Mouse (Mus musculus) kidney, embryonic 16.5 days (tissue): ENCODE measurements around the gene Prune1. TPM values are rescaled to one million over a fixed set of nuclear protein-coding genes. Genes with fewer than 3 reads are reported as not detected.

Experiments
- ATAC-seq: fragments of 200-750 bp; cut with Nextera tagmentation; 2 replicates; pipeline ENCODE4 v1.8.0; 2017; ENCODE audit warnings: moderate TSS enrichment; ENCODE audit not compliant: low FRiP score, low TSS enrichment
- H3K27ac ChIP-seq: fragments of 300-500 bp; sonication (generic); 2 replicates; pipeline ENCODE4 v1.5.1; 2014; ENCODE audit warnings: low read length
- H3K27me3 ChIP-seq: fragments of 300-500 bp; sonication (generic); 2 replicates; pipeline ENCODE4 v1.6.1; 2014; ENCODE audit warnings: low read length, control low read depth, mixed read lengths; ENCODE audit not compliant: insufficient read depth
- H3K36me3 ChIP-seq: fragments of 300-500 bp; sonication (generic); 2 replicates; pipeline ENCODE4 v1.6.1; 2014; ENCODE audit warnings: low read length, control low read depth, mixed read lengths; ENCODE audit not compliant: insufficient read depth
- H3K4me1 ChIP-seq: fragments of 300-500 bp; sonication (generic); 2 replicates; pipeline ENCODE4 v1.6.1; 2014; ENCODE audit warnings: low read length, control low read depth, mixed read lengths; ENCODE audit not compliant: insufficient read depth
- H3K4me2 ChIP-seq: fragments of 300-500 bp; sonication (generic); replicated peaks from 2 replicates; pipeline ENCODE4 v1.6.1; 2014; ENCODE audit warnings: low read depth, low read length
- H3K4me3 ChIP-seq: fragments of 300-500 bp; sonication (generic); 2 replicates; pipeline ENCODE4 v1.5.1; 2014; ENCODE audit warnings: mild to moderate bottlenecking, low read length
- H3K9ac ChIP-seq: fragments of 300-500 bp; sonication (generic); replicated peaks from 2 replicates; pipeline ENCODE4 v1.6.1; 2014; ENCODE audit warnings: low read length
- H3K9me3 ChIP-seq: fragments of 300-500 bp; sonication (generic); 2 replicates; pipeline ENCODE4 v1.6.1; 2016; ENCODE audit warnings: low read length, control low read depth
- WGBS: fragments of 180-500 bp; shearing (Covaris S2); extraction: QIAGEN DNeasy Blood & Tissue Kit; methylation state at CpG from one replicate; pipeline ENCODE4 v1.1.7; 2014; 5-methylcytosine and 5-hydroxymethylcytosine counted together
- polyA plus RNA-seq: library from polyadenylated mRNA; unstranded; fragments of >200 nt; fragmentation: Nextera tagmentation; extraction: Ambion mirVana; gene quantifications from 2 replicates; pipeline ENCODE4 v1.2.1, GENCODE M21; 2015

The Prune1 gene
- polyA plus RNA-seq: 25.8 and 27.4 TPM in 2 replicates

GRCm38 (mm10) chr3:95281216-95282126, at the start of gene Prune1, which contains the start of gene Mindy1:
TSS of gene Prune1 (minus strand) at chr3:95282076.
TSS of gene Mindy1 (plus strand) at chr3:95281345.
- H3K4me2 ChIP-seq: peak within 1 kb of the TSS; percentile 80
- under 1% methylated on average over 53 of the region's 53 CpGs for WGBS
- H3K36me3 ChIP-seq: no peaks in the 10 kb centered on the region
- ATAC-seq: peak; percentile 88
- H3K27me3 ChIP-seq: no peaks in the 10 kb centered on the region
- H3K9ac ChIP-seq: peak within 1 kb of the TSS; percentile 87
- H3K4me3 ChIP-seq: peak within 1 kb of the TSS; percentile 73
- peak within 1 kb of the TSS; percentile 99 for H3K27ac ChIP-seq
- no peaks in the 10 kb centered on the region for H3K9me3 ChIP-seq
- H3K4me1 ChIP-seq: peaks cover 43% of the 10 kb centered on the region

GRCm38 (mm10) chr3:95331528-95331927, 49.7 kb upstream of the Prune1 start:
- 100% methylated on average over 1 of the region's 1 CpGs for WGBS
- no peak for ATAC-seq
- Histone ChIP-seq H3K36me3 (peaks cover 65% of the 10 kb centered on the region), H3K27ac (no peak overlapping the region), H3K9me3 (no peaks in the 10 kb centered on the region), H3K27me3 (no peaks in the 10 kb centered on the region), H3K4me2 (no peak overlapping the region), H3K4me3 (no peak overlapping the region), H3K4me1 (no peaks in the 10 kb centered on the region), H3K9ac (no peak overlapping the region)

GRCm38 (mm10) chr3:95328803-95329404, 47.0 kb upstream of the Prune1 start:
- H3K27ac ChIP-seq: no peak overlapping the region
- no peak overlapping the region for H3K4me2 ChIP-seq
- H3K4me3 ChIP-seq: no peak overlapping the region
- no peaks in the 10 kb centered on the region for H3K27me3 ChIP-seq
- ATAC-seq: no peak
- no peak overlapping the region for H3K9ac ChIP-seq
- 95% methylated on average over 1 of the region's 1 CpGs for WGBS
- peaks cover 71% of the 10 kb centered on the region for H3K36me3 ChIP-seq
- H3K9me3 ChIP-seq: no peaks in the 10 kb centered on the region
- H3K4me1 ChIP-seq: no peaks in the 10 kb centered on the region

- Histone ChIP-seq H3K9ac (no peak overlapping the region), H3K4me2 (no peak overlapping the region), H3K9me3 (no peaks in the 10 kb centered on the region), H3K4me1 (no peaks in the 10 kb centered on the region), H3K4me3 (no peak overlapping the region), H3K36me3 (peaks cover 80% of the 10 kb centered on the region), H3K27ac (no peak overlapping the region), H3K27me3 (no peaks in the 10 kb centered on the region)
- WGBS: 86% methylated on average over 6 of the region's 6 CpGs
- ATAC-seq: no peak
Observed at GRCm38 (mm10) chr3:95324454-95325144, 42.7 kb upstream of the Prune1 start.

- WGBS: 86% methylated on average over 3 of the region's 3 CpGs
- Histone ChIP-seq H3K27me3 (no peaks in the 10 kb centered on the region), H3K9me3 (no peaks in the 10 kb centered on the region), H3K4me1 (peaks cover 10% of the 10 kb centered on the region), H3K36me3 (peaks cover 75% of the 10 kb centered on the region), H3K4me2 (no peak overlapping the region), H3K9ac (no peak overlapping the region), H3K4me3 (no peak overlapping the region), H3K27ac (no peak overlapping the region)
- ATAC-seq: no peak
Observed at GRCm38 (mm10) chr3:95323429-95323828, 41.6 kb upstream of the Prune1 start.

GRCm38 (mm10) chr3:95319701-95320625, 38.1 kb upstream of the Prune1 start:
- 65% methylated on average over 12 of the region's 12 CpGs for WGBS
- no peak overlapping the region for H3K4me2 ChIP-seq
- H3K27ac ChIP-seq: no peak overlapping the region
- peaks cover 50% of the 10 kb centered on the region for H3K36me3 ChIP-seq
- H3K27me3 ChIP-seq: no peaks in the 10 kb centered on the region
- no peak overlapping the region for H3K9ac ChIP-seq
- no peaks in the 10 kb centered on the region for H3K9me3 ChIP-seq
- no peak overlapping the region for H3K4me3 ChIP-seq
- ATAC-seq: no peak
- H3K4me1 ChIP-seq: peaks cover 34% of the 10 kb centered on the region

- H3K36me3 ChIP-seq: peaks cover 42% of the 10 kb centered on the region
- no peak for ATAC-seq
- WGBS: 58% methylated on average over 2 of the region's 2 CpGs
- no peak overlapping the region for H3K4me3 ChIP-seq
- H3K4me1 ChIP-seq: peaks cover 40% of the 10 kb centered on the region
- no peak overlapping the region; the same call in 1 of the 2 replicates for H3K9ac ChIP-seq
- H3K27me3 ChIP-seq: no peaks in the 10 kb centered on the region
- H3K9me3 ChIP-seq: no peaks in the 10 kb centered on the region
- peak overlapping the region; percentile 48; the same call in 1 of the 2 replicates for H3K27ac ChIP-seq
- H3K4me2 ChIP-seq: no peak overlapping the region
Observed at GRCm38 (mm10) chr3:95319110-95319509, 37.2 kb upstream of the Prune1 start.

GRCm38 (mm10) chr3:95318548-95318947, 36.7 kb upstream of the Prune1 start:
- H3K27me3 ChIP-seq: no peaks in the 10 kb centered on the region
- H3K36me3 ChIP-seq: peaks cover 36% of the 10 kb centered on the region
- peaks cover 44% of the 10 kb centered on the region for H3K4me1 ChIP-seq
- H3K9me3 ChIP-seq: no peaks in the 10 kb centered on the region
- 50% methylated on average over 6 of the region's 6 CpGs for WGBS
- ATAC-seq: no peak
- H3K4me3 ChIP-seq: no peak overlapping the region
- no peak overlapping the region for H3K4me2 ChIP-seq
- H3K9ac ChIP-seq: no peak overlapping the region; the same call in 1 of the 2 replicates
- H3K27ac ChIP-seq: peak overlapping the region; percentile 48; the same call in 1 of the 2 replicates
